Mouse (Mus musculus): ENCODE data around the gene Spin2g. TPM values are rescaled to one million over a fixed set of nuclear protein-coding genes. Genes with fewer than 3 reads are reported as not detected.
"Not testable (repeated sequence)": the region's sequence is repeated elsewhere in the genome, so short reads cannot be mapped to it uniquely, and the experiment has no call there.

Spin2g gene
- total RNA-seq (2021) = not detected
- long read RNA-seq, experiment 1 = 0 reads
- long read RNA-seq, experiment 2 = 0 reads

DNA sequence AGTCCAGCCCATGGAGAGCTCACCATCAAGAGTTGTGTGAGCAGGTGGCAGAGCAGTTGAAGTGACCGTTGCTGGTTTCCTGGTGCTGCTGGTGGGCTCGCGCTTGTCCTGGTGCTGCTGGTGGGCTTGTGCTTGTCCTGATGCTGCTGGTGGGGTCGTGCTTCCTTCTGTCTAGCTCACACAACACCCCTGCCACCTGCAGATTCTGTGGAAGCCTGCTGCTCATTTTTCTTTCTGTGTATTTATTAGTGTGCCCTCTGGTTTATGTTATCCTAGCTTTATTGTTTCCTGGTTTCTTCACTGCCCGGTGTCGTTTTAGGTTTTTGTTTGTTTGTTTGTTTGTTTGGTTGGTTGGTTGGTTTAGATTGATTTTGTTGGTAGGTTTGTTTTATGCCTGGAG is at the start of gene Spin2g:
Gene Spin2g, minus strand, starts transcription at position 101 of the 400 bp plus-strand sequence.
- not testable (repeated sequence) for DNase-seq (ENCODE audit: low spot score in 2 of 2)

Other genes starting within 250 kb of the Spin2g start
- gene Btbd35f9, start 77.2 kb downstream of the Spin2g start, total RNA-seq (2021) = not detected
- not detected for gene Btbd35f8, start 211.8 kb upstream of the Spin2g start, total RNA-seq (2021)